Mouse (Mus musculus): ENCODE measurements around the gene Rabl6. TPM values are rescaled to one million over a fixed set of nuclear protein-coding genes. Genes with fewer than 3 reads are reported as not detected.

Gene Rabl6
- total RNA-seq, 2 experiments from 2014 or later, result 85.6 to 95.2 TPM

DNA sequence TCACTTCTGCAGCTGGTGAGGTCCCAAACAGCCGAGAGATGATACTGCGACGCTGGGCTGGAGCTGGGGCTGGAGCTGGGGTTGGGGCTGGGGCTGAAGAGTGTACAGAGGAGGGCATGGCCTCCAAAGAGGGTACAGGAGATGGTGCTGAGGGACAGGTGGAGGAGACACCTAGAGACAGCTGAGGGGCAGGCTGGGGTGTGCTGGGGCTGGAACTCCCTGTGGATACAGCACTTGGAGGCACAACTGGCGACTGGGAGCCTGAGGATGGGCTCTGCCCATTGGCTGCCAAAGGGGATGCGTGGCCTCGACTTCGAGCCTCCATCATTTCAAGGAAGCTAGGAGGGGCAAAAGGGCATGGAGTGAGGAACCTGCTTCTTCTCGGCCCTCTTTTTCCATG, 21.0 kb downstream of the Rabl6 start:
- no peak for DNase-seq
- TF ChIP-seq CTCF (IDR thresholded peaks at IDR 0.05), result no peak
- H3K27ac ChIP-seq, result no peak overlapping the region
- no peak overlapping the region for H3K4me3 ChIP-seq
- intact Hi-C loops (cut with DNase I), result no loop called here

- no peak for TF ChIP-seq CTCF (IDR thresholded peaks at IDR 0.05)
- DNase-seq, result peak; percentile 13
- no peak overlapping the region for H3K27ac ChIP-seq
- intact Hi-C loops (cut with DNase I), result no loop called here
- H3K4me3 ChIP-seq, result no peak overlapping the region
These were observed 22.7 kb downstream of the Rabl6 start for GRCm38 (mm10) chr2:25585601-25586000.

- DNase-seq, result peak; percentile 10
- H3K4me3 ChIP-seq, result no peak overlapping the region
- no peak for TF ChIP-seq CTCF (IDR thresholded peaks at IDR 0.05)
- H3K27ac ChIP-seq, result no peak overlapping the region
- intact Hi-C loops (cut with DNase I), result no loop called here
These were observed 23.5 kb downstream of the Rabl6 start for GRCm38 (mm10) chr2:25584856-25585255.

DNA sequence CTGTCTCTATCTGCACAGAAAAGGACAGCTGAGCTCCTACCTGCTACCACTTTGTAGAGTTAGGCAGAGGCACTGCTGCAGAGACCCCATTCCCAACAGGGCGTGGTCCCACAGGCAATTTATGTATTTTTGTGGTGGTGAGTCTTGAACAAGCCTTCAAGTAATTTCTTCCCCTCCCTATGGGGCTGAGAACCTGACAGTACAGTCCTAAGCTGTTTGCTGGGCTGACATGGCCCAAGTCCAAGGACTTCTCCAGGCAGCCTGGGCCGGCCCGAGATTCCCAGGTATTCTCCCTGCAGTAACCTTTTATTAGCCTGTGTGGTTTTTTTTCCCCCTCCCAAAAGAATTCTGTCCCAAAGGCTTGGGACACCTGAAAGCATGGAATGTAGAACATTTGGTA, 24.2 kb downstream of the Rabl6 start:
- peak; percentile 10 for DNase-seq
- Histone ChIP-seq H3K4me3 (no peak overlapping the region), H3K27ac (no peak overlapping the region)
- intact Hi-C loops (cut with DNase I), result no loop called here
- no peak for TF ChIP-seq CTCF (IDR thresholded peaks at IDR 0.05)

DNA sequence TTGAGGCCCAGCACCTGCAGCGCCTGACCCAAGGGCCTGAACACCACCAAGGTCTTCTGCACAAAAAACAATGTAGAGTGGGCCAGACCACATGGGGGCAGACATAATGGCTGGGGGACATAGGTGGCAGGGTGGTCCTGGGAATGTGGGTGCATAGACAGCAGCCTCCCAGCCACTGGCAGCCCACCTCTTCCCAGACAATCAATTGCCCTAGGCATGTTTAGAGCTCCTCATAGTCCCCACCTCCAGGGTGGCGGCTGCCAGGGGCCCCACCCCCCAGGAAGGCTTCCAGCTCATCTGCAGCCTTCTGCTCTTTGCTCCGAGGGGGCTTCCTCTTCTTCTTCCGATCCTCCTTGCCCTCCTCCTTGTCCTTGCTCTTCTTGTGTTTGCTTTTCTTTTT, 24.8 kb downstream of the Rabl6 start:
- Histone ChIP-seq H3K27ac (no peak overlapping the region), H3K4me3 (no peak overlapping the region)
- intact Hi-C loops (cut with DNase I), result no loop called here
- TF ChIP-seq CTCF (IDR thresholded peaks at IDR 0.05), result no peak
- DNase-seq, result peak; percentile 15

- intact Hi-C loops (cut with DNase I), result no loop called here
- no peak overlapping the region for H3K4me3 ChIP-seq
- peak; percentile 22 for DNase-seq
- no peak for TF ChIP-seq CTCF (IDR thresholded peaks at IDR 0.05)
- no peak overlapping the region for H3K27ac ChIP-seq
These were observed 25.2 kb downstream of the Rabl6 start for GRCm38 (mm10) chr2:25583120-25583481.

GRCm38 (mm10) chr2:25582466-25583119, 25.7 kb downstream of the Rabl6 start:
- H3K27ac ChIP-seq, result no peak overlapping the region
- DNase-seq, result peak; percentile 36
- no peak for TF ChIP-seq CTCF (IDR thresholded peaks at IDR 0.05)
- H3K4me3 ChIP-seq, result no peak overlapping the region
- intact Hi-C loops (cut with DNase I), result no loop called here

GRCm38 (mm10) chr2:25581901-25582301, 26.4 kb downstream of the Rabl6 start:
- intact Hi-C loops (cut with DNase I), result loop anchor here (2.0 kb wide), 1 partner anchor 71 kb away; no protein-coding TSS in a partner anchor

GRCm38 (mm10) chr2:25581294-25581864, 26.9 kb downstream of the Rabl6 start, which contains the start of gene Ajm1:
Gene Ajm1, minus strand, starts transcription at chr2:25581757.
- Histone ChIP-seq H3K27ac (no peak within 1 kb of the TSS), H3K4me3 (peak within 1 kb of the TSS; percentile 66)
- DNase-seq, result peak; percentile 63
- no peak; the same call in 1 of the 2 replicates for TF ChIP-seq CTCF (IDR thresholded peaks at IDR 0.05)
- intact Hi-C loops (cut with DNase I), result loop anchor here (2.0 kb wide), 1 partner anchor 71 kb away; no protein-coding TSS in a partner anchor

More at GRCm38 (mm10) chr2:25581901-25582301, 26.4 kb downstream of the Rabl6 start:
- Histone ChIP-seq H3K27ac (no peak overlapping the region), H3K4me3 (peak overlapping the region; percentile 66)
- TF ChIP-seq CTCF (IDR thresholded peaks at IDR 0.05), result no peak
- DNase-seq, result peak; percentile 29

DNA sequence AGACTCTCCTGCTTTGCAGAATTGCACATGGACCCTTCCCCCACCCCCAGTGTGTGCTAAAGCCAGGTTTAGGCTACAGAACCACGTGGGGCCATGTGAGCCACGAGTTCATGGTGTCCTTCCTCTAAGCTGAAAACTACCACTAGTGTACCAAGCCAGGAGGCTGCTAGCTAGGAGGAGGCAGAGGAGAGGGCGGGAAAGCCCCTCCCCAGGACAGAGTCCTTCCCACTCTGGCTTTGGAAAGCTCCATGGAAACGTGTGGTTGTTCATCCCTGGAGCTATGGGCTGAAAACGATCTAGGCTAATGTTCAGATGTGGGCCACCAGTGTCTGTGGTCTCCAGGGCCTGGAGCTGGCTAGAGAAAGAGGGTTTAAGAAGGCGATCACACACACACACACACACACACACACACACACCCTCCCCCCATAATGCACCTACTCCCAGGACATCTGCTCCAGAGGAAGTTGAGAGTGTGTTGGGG, 27.7 kb downstream of the Rabl6 start:
- DNase-seq, result peak; percentile 19
- intact Hi-C loops (cut with DNase I), result loop anchor here (2.0 kb wide), 1 partner anchor 70 kb away; no protein-coding TSS in a partner anchor

GRCm38 (mm10) chr2:25579737-25580460, 28.4 kb downstream of the Rabl6 start:
- peak overlapping the region; percentile 60 for H3K4me3 ChIP-seq
- peak; percentile 28 for DNase-seq
- TF ChIP-seq CTCF (IDR thresholded peaks at IDR 0.05), result peak; percentile 66
- intact Hi-C loops (cut with DNase I), result loop anchor here (2.0 kb wide), 1 partner anchor 69 kb away; no protein-coding TSS in a partner anchor
- no peak overlapping the region for H3K27ac ChIP-seq

More for the DNA sequence above, 27.7 kb downstream of the Rabl6 start:
- TF ChIP-seq CTCF (IDR thresholded peaks at IDR 0.05), result no peak
- no peak overlapping the region for H3K27ac ChIP-seq
- no peak overlapping the region for H3K4me3 ChIP-seq

GRCm38 (mm10) chr2:25578796-25579736, 29.3 kb downstream of the Rabl6 start:
- H3K4me3 ChIP-seq, result peak overlapping the region; percentile 61
- DNase-seq, result peak; percentile 39
- no peak for TF ChIP-seq CTCF (IDR thresholded peaks at IDR 0.05)
- H3K27ac ChIP-seq, result no peak overlapping the region
- intact Hi-C loops (cut with DNase I), result no loop called here
